Mouse (Mus musculus) CD4-positive, CD25-positive, alpha-beta regulatory T cell, adult 4 months (primary cell): ENCODE measurements around the gene Atxn2. TPM values are rescaled to one million over a fixed set of nuclear protein-coding genes. Genes with fewer than 3 reads are reported as not detected.
"Not testable (repeated sequence)": the region's sequence is repeated elsewhere in the genome, so short reads cannot be mapped to it uniquely, and the experiment has no call there.

Experiments
- ATAC-seq: one replicate; pipeline ENCODE4 v1.8.0; 2017
- polyA plus RNA-seq, 2 experiments: library from polyadenylated mRNA; unstranded; fragments of 100-300 nt; shearing (Covaris generic); gene quantifications; one replicate each; pipeline ENCODE4 v1.2.1; 2017

Atxn2 gene
- polyA plus RNA-seq, 2 experiments from 2014 or later, result 27.0 to 41.6 TPM

GRCm38 (mm10) chr5:121712232-121712933 is 1.2 kb downstream of the Atxn2 start:
- no peak for ATAC-seq

DNA sequence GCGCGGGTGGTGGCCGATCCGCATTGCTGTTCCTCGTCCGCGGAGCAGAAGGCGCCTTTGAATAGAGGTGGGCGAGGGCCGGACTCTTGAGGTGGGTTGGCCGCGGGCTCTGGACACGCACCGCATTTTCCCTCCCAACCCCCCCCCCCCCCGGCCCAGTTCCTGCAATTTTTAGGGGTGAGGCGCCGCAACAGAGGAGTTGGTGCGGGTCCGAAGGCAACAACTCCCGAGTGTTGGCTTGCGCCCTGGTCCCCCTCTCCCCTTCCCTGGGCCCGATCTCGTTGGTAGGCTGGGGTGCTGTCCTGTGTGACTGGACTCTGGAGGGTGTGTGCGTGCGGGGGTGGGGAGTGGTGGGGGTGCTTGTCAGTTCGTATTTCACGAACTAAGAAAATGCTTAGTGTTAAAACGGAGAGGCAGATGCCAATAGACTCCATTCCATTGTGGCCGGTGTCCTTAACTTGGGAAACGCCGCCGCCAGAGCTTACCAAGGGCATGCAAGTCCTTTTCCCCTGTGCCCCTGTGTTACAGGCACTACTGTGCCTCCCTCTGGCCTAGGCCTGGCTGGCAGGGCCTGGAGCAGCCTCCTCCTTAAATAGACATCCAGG is 1.9 kb downstream of the Atxn2 start:
- no peak for ATAC-seq

DNA sequence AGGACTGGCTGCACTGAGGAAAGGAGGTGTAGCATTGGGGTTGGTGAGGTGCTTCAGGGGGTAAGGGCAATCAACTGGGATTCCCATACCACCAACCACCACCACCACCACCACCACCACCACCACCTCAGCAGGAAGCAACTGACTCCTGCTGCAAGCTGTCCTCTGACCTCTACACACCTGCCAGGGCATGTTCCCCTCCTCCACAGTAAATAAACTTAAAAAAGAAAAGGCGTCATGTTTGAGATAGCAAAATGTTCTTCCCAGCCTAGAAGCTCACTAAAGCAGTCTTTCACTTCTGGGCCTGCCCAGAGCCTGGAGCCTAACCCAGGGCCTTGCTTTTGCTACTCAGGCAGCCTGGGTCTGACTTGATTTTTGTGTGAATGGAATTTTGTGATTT is 3.2 kb downstream of the Atxn2 start:
- ATAC-seq, result no peak

GRCm38 (mm10) chr5:121714928-121715327 is 3.8 kb downstream of the Atxn2 start:
- no peak for ATAC-seq

DNA sequence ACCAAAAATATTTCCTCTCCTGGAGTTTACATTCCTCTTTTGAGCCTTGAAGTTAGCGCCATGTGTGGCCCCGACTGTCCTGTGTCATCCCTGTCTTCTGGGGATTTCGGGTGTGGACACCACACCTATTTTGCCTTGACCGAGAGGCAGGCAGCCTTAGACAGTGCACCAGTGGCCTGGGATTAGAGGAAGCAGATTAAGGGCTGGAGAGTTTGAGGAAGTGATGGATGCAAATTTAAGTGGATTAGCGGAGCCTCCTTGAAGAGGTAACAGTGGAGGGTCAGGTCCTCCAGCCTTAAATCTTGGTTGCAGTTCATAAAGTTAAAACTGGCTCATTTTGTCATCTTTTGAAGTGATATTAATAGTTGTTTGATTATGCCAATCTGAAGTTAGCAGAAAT is 7.3 kb downstream of the Atxn2 start:
- no peak for ATAC-seq

- ATAC-seq, result no peak
Measured at GRCm38 (mm10) chr5:121720888-121721585, 9.9 kb downstream of the Atxn2 start.

DNA sequence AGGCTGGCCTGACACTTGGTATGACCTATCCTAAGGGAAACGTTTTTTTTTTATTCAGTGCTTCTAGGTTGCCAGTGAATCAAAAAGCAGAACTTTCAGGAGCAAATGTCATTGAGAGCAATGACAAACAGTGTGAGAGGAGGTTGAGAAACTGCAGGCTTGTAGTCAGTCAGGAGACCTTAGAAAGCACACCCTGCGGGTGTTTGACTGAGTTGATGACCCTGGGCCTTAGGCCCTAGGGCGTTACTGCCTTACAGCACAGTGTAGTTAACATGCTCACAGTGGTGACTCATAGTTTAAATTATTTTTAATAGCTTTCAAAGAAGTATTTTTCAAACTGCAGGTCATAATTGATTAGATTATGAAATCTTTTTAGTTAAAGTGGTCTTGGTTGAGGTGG is 10.7 kb downstream of the Atxn2 start:
- ATAC-seq, result no peak

DNA sequence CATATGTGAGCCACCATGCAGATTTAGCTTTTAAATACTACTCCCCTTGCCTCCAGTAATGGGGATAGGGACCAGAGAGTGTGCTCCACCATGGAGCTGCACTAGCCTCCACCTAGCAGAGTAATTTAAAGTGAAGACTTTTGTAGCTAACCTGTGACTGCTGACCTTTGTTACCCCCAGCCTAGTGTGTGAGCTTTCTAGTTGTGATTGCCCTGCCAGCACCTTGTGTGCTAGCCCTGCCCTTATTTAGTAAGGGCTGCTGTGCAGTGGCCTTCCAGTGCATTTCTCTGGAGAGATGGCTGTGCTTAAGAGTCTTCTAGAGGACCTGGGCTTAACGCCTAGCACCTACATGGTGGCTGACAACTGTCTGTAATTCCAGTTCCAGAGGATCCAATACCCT is 13.5 kb downstream of the Atxn2 start:
- no peak for ATAC-seq

- no peak for ATAC-seq
Measured at GRCm38 (mm10) chr5:121730057-121730456, 18.9 kb downstream of the Atxn2 start.

GRCm38 (mm10) chr5:121736641-121737040 is 25.5 kb downstream of the Atxn2 start:
- no peak for ATAC-seq

- not testable (repeated sequence) for ATAC-seq
Measured at GRCm38 (mm10) chr5:121738162-121738561, 27.0 kb downstream of the Atxn2 start.

- ATAC-seq, result no peak
Measured at GRCm38 (mm10) chr5:121738576-121739191, 27.5 kb downstream of the Atxn2 start.

GRCm38 (mm10) chr5:121740516-121740915 is 29.4 kb downstream of the Atxn2 start:
- ATAC-seq, result no peak

DNA sequence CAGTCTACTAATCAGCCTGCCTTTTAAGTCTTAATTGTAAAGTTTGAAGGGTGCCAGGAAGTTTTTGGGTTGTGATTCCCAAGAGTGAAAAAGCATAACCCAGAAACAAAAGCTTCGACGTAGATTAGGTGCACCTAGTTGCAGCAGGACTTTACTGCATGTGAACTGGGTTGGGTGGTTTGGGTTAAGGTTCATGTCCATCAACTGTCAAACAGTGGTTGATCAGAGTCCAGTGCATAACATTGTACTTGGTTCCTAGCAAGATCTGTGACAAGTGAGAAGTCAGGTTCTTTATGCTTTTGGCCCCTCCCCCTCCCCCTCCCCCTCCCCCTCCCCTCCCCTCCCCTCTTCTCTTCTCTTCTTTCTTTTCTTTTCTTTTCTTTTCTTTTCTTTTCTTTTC is 31.8 kb downstream of the Atxn2 start:
- no peak for ATAC-seq

GRCm38 (mm10) chr5:121747884-121748594 is 36.9 kb downstream of the Atxn2 start:
- ATAC-seq, result not testable (repeated sequence)

DNA sequence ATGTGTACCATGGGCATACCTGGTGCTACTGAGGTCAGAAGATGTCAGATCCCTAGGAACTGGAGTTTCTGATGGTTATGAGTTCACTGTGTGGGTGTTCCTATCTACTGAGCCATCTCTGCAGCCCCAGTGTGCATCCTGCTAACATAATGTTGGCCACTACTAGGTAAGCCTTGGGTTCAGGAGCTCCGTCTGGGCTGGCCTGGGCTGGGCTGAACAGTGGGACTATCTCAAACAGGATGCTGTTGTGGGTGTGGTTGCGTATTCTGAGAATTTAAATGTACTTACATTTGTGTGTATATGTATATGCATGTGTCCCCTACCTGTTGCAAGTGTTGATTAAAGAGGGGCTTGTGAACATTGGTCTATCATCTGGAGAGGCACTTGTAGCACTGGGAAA is 38.5 kb downstream of the Atxn2 start:
- ATAC-seq, result no peak

DNA sequence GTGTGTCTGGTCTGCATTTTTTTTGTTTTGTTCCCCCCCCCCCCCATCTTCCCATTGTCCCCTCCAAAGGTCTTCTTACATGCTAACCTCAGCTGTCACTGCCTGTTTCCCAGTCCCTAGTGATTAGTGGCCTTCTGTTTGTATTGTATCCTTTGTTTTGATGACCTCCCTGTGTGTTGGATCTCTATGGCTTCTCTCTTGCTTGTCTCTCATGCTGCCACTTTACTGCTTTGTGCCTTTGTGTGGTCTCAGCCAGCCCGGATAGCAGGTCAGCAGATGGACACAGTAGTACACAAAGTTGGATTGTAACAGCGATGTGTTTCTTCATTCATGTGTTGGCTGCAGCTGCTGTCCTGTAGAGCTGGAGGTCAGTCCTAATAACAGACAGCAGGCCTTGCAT is 46.8 kb downstream of the Atxn2 start:
- no peak for ATAC-seq

DNA sequence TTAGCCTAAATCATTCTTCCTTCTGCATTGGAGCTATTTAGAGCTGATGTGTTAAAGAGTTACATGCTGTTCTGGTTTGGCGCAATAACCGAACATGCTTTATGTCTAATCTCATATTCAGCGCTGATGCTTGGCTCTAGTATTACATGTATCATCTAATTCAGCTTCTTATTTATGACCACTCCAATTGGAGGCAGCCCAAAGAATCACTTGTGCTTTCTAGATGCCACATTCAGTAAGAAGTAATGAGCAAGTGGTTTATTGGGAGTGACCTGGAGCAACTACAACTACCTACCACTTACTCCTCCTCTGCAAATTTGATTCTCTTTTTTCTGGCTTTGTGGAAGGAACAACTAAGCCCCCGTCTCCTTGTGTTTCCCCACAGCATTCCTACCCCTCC is 47.2 kb downstream of the Atxn2 start:
- ATAC-seq, result no peak

- no peak for ATAC-seq
Measured at GRCm38 (mm10) chr5:121759921-121760320, 48.8 kb downstream of the Atxn2 start.

DNA sequence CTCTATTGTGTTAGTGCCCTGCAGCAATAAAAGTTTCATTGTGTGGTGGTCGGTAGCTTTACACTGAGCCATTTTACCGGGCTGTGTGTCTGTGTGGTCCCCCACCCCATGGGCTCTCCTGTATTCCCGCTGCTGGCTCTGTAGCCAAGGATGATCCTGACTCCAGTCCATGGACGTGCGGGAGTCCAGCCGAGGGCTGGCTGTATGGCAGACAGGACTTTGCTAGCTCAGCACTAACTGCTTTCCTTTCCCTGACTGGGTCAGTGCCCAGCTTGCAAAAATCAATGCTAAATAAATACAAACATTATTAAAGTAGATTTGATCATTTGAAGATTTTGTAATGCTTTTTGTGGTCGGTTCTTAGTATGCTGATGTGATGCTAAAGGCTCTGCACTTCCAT is 50.3 kb downstream of the Atxn2 start:
- ATAC-seq, result no peak

DNA sequence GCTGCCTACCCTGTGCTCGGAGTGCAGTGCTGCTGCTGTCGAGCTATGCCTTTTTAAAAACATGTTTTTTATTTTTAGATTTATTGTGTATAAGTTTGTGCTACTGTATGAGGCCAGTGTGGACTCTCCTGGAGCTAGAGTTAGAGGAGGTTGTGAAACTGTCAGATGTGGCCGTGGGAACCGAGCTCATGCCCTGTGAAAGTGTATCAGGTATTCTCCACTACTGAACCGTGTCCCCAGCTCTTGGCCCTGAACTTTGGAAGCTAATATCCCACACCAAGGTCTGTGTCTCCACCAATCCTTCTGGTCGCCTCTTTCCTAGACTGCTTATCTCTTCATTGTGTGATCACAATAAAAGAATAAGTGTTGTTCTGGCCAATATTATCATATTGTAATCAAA is 51.8 kb downstream of the Atxn2 start:
- no peak for ATAC-seq

- ATAC-seq, result no peak
Measured at GRCm38 (mm10) chr5:121765020-121765419, 53.9 kb downstream of the Atxn2 start.
